Mouse (Mus musculus) E14TG2a.4 (cell line): Measurements from ENCODE around the gene Itpr1.

Experiments
- H3K27me3 ChIP-seq: 2 replicates; pipeline ENCODE4 v1.6.1; 2014; ENCODE audit warnings: low read length, control low read depth; ENCODE audit not compliant: insufficient read depth
- H3K36me3 ChIP-seq: 2 replicates; pipeline ENCODE4 v1.6.1; 2014; ENCODE audit warnings: low read length, control low read depth; ENCODE audit not compliant: insufficient read depth
- H3K4me1 ChIP-seq: replicated peaks from 2 replicates; pipeline ENCODE4 v1.6.1; 2014; ENCODE audit warnings: low read depth, low read length, control low read depth
- H3K4me3 ChIP-seq: replicated peaks from 2 replicates; pipeline ENCODE4 v1.5.1; 2014; ENCODE audit warnings: mild to moderate bottlenecking, low read length
- H3K9me3 ChIP-seq: 2 replicates; pipeline ENCODE4 v1.6.1; 2014; ENCODE audit warnings: low read length, control low read depth
- CTCF ChIP-seq: conservative IDR thresholded peaks from 2 replicates; pipeline ENCODE4 v1.5.1; 2014; ENCODE audit warnings: low read length
- NANOG ChIP-seq: IDR thresholded peaks from 2 replicates; pipeline ENCODE4 v1.6.1; 2014; ENCODE audit warnings: borderline replicate concordance, low read length, mixed read lengths
- POU5F1 ChIP-seq: IDR thresholded peaks from 2 replicates; pipeline ENCODE4 v1.6.1; 2014; ENCODE audit warnings: low read length, borderline replicate concordance

The Itpr1 gene

DNA sequence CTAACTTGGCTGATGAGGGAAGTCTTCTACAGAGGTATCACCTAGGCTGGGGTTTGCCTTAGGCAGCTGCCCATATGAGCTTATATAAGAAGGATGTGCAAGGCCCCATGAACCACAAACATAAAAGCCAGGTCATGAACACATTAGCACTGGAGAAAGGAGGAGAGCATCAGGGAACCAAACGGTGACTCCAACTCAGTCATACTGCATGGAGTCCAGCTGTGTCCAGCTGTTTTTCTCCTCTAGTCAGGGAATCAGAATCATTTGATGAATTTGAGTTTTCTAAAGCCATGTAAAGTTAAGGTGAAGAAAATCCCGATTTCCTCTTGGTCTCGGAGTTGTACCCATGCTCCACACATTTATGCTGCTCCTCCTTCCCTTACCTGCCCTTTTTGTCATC is 69.7 kb downstream of the Itpr1 start:
- TF ChIP-seq NANOG: no peak
- no peak for TF ChIP-seq POU5F1
- no peak for TF ChIP-seq CTCF
- Histone ChIP-seq H3K4me3 (no peak overlapping the region), H3K9me3 (no peaks in the 10 kb centered on the region), H3K36me3 (peaks cover 6% of the 10 kb centered on the region), H3K4me1 (peaks cover 8% of the 10 kb centered on the region), H3K27me3 (no peaks in the 10 kb centered on the region)

DNA sequence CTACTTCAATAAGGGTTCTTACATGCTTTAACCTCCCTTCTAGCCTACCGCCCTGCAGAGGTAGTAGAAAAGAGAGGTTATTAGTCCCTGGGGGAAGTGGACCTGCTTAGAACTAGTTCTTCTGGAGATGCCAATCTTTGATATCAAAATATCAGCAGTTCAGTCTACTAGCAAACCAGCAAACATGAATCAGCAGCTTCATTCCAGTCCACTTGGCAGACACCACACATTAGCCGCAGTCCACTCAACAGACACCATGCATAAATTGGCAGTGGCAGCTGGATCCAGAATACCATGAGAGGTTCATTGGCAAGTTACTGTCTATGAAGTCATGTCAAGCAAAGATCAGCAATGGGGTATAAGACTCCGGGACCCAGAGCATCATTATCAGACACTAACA is 71.8 kb downstream of the Itpr1 start:
- H3K9me3 ChIP-seq: no peaks in the 10 kb centered on the region
- peaks cover 8% of the 10 kb centered on the region for H3K36me3 ChIP-seq
- H3K27me3 ChIP-seq: no peaks in the 10 kb centered on the region
- no peak for TF ChIP-seq NANOG
- no peak for TF ChIP-seq POU5F1
- TF ChIP-seq CTCF: no peak
- no peak overlapping the region for H3K4me3 ChIP-seq
- H3K4me1 ChIP-seq: peaks cover 11% of the 10 kb centered on the region

DNA sequence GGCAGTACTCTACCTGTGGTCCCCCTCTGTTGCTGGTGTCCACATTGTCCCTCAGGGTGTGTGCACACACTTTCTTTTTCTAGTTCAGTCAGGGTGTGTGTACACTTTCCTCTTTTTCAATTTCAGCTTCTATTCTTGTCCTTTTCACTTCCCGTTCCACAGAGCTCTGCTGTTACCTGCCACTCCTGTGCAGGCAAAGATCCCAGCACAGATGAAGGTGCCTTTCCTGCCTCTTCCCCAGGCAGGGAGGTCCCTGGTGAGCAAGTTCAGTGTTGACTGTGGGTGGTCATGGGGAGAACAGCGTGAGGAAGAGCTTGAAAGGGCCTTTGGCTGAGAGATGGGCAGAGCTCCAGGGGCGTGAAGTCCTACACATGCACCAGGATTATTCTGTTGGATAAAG is 76.1 kb downstream of the Itpr1 start:
- TF ChIP-seq CTCF (no peak), POU5F1 (no peak), NANOG (no peak)
- no peak overlapping the region for H3K4me3 ChIP-seq
- no peaks in the 10 kb centered on the region for H3K27me3 ChIP-seq
- peaks cover 3% of the 10 kb centered on the region; the same call in 1 of the 2 replicates for H3K4me1 ChIP-seq
- peaks cover 8% of the 10 kb centered on the region for H3K36me3 ChIP-seq
- no peaks in the 10 kb centered on the region for H3K9me3 ChIP-seq

DNA sequence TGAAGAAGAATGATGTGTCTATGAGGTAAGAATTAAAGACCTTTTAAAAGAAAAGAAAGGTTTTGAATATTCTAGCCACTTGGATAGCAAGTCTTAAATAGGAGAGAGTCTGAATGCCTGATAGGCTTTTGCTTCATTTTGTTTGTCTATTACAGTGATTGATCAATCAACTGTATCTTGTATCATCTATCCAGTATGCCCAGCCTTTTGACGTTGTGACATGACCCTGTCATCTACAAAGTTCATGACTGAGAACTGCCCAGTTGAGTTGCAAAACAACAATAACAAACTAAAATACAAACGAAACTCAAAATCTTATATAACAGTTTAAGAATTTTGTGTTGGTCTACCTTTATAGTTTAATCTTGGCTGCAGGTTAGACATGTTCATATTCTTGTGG is 78.1 kb downstream of the Itpr1 start:
- Histone ChIP-seq H3K9me3 (no peaks in the 10 kb centered on the region), H3K36me3 (peaks cover 8% of the 10 kb centered on the region), H3K27me3 (no peaks in the 10 kb centered on the region), H3K4me1 (peaks cover 3% of the 10 kb centered on the region; the same call in 1 of the 2 replicates), H3K4me3 (no peak overlapping the region)
- no peak for TF ChIP-seq CTCF
- no peak for TF ChIP-seq POU5F1
- TF ChIP-seq NANOG: no peak

DNA sequence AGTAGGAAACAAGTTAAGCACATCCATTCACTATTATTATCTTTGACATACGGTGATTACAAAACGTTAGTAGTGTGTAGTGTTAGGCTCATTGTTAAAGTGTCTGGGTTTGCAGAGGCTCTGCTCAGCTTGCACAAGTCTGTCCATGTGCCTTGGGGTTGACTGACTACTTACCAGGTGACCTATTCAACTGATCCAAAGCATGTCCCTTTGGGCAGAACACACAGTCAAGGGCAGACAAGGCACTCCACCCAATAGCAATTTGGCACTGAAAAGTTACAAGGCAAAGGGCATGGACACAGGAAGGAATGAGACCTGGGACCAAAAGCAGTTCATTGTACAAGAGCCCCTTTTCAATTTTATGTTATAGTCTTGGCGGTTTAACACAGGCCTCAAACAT is 78.7 kb downstream of the Itpr1 start:
- TF ChIP-seq NANOG (no peak), POU5F1 (no peak), CTCF (no peak)
- peaks cover 3% of the 10 kb centered on the region; the same call in 1 of the 2 replicates for H3K4me1 ChIP-seq
- H3K36me3 ChIP-seq: peaks cover 8% of the 10 kb centered on the region
- no peaks in the 10 kb centered on the region for H3K27me3 ChIP-seq
- H3K4me3 ChIP-seq: no peak overlapping the region
- no peaks in the 10 kb centered on the region for H3K9me3 ChIP-seq

DNA sequence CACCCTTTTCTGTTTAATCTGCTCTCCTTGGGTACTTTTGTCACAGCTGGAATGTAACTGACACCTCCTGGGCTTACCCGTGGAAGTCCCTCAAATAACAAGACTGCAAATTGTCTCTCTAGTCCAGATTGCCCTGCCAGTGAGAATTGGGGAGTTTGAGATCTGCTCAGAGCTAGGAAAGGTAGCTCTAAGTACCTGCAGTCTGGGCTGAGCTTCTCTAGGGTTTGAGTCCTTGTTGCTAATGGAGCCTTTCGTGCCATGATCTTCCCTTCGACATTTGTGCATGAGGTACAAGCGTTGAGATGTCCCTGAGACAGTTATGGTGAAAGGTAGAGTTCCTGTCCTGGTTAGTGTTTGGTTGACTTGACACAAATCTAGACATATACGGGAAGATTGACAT is 89.0 kb downstream of the Itpr1 start:
- Histone ChIP-seq H3K9me3 (no peaks in the 10 kb centered on the region), H3K36me3 (no peaks in the 10 kb centered on the region; the same call in 1 of the 2 replicates), H3K4me1 (peaks cover 20% of the 10 kb centered on the region), H3K27me3 (no peaks in the 10 kb centered on the region), H3K4me3 (no peak overlapping the region)
- no peak for TF ChIP-seq CTCF
- no peak for TF ChIP-seq NANOG
- TF ChIP-seq POU5F1: no peak

DNA sequence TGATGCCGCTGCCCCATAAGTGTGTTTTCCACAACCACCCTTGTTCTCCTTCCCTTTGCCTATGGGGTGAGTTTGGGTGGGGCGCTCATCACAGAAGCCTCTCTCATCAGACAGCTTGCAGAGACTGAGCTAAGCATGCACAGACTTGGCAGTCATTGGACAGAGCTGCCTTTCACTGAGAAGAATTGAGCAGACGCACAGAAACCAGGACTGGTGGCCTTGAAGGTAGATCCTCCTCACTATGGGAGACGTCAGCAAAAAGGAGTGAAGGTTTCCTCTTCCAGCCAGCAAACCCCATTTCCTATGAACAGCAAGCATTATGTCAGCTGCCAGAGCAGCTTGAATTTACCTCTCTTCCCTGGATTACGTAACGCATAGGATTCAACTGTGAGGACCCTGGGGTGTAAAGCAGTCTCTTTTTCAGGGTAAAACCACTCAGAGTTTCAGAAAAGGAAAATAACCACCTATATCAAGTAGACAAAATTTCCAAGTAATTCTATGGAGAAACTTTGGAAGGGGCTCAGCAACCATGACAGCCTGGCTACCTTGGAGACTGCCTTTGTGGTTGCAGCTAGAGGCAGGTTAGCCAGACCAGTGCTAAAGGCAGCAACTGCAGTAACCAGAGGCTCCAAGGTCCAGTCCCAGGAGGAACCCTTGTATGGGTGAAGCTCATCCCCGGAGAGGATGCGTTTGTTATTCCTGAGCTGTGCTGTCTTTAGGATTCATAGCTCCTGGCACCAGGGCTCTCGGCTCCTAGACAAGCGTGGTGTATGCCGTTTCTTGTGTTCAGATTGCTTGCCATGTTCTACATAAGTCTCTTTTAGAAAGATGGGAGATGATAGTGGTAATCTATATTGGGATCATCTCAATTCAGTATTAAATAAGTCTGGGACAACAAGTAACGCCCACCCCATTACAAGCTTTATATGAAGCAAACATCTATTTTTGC is 91.0 kb downstream of the Itpr1 start:
- no peaks in the 10 kb centered on the region for H3K27me3 ChIP-seq
- peaks cover 8% of the 10 kb centered on the region; the same call in 1 of the 2 replicates for H3K36me3 ChIP-seq
- H3K4me3 ChIP-seq: no peak overlapping the region
- TF ChIP-seq POU5F1 (no peak), CTCF (no peak), NANOG (no peak)
- no peaks in the 10 kb centered on the region for H3K9me3 ChIP-seq
- H3K4me1 ChIP-seq: peaks cover 27% of the 10 kb centered on the region

DNA sequence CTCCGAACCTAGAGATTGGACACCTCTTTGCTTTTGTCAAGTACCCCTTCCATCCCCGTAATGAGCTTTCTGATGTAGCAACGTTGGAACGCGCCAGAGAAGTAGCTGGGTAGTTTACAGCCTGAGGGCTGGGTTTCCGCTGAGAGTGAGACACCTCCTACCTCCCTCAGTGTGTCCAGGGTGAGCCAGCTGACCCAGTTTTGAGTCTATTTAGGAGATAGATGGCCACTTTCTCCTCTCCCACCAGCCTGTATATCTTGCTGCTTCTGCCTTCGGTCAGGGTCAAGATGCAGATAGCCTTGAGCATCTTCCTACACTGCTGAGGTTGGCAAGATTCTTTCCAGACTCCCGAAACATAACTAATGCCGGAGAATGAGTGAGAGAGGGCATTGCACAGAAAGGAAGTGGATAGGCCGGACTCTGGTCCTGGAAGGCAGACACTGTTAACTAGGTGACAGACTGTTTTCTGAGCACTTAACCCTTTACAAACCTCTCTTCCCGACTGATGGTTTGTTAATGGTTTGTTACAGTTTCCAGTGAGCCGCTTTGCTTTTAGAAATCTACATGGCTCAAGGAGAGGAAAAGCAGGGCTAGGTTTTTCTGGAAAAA is 92.4 kb downstream of the Itpr1 start:
- TF ChIP-seq POU5F1: no peak
- TF ChIP-seq CTCF: no peak
- no peak for TF ChIP-seq NANOG
- Histone ChIP-seq H3K9me3 (no peaks in the 10 kb centered on the region), H3K27me3 (no peaks in the 10 kb centered on the region), H3K4me3 (no peak overlapping the region), H3K36me3 (peaks cover 14% of the 10 kb centered on the region; the same call in 1 of the 2 replicates), H3K4me1 (peaks cover 27% of the 10 kb centered on the region)
